Mouse (Mus musculus): ENCODE measurements at regions not wholly inside any gene's neighbourhood (a gene's known extent, or its start where the extent isn't known, plus 50 kb on each side); places are given as distances from the start of the nearest gene placed in this dataset.

DNA sequence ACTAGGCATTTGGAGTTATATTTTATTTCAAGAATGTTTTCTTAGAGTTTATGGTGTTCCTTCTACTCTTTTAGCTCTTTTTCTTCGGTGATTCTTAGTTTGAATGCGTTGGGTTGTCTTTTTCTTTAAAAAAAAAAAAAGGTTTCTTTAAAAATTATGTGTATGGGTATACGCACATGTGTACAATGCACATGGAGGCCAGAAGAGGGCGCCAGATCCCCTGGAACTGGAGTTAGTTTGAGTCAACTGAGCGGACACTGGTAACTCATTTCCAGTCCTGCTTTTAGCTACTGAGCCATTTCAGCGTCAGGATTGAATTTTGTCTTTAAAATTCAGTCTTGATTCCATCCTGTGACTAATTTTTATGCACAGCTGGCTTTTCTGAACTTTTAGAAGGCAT, 124.9 kb upstream of the Cdh5 start:
- DNase-seq: peak in 1 of 2 experiments; percentile 10

DNA sequence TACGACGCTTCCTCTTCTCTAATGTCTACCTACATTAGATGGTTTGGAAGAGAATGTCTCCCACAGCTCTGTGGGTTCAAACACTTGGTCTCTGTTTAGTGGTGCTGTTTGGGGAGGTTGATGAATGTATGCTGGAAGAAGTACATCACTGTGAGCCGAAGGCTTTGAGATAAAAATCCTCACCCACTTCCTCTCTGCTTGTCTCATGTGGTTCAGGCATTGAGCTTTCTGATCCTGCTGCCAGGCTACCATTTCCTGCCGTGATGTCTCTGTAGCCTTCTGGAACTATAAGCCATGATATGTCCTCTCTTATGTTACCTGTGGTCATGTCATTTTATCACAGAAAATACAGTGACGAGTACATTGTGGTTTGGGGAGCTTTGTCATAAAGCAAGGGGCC, 122.5 kb upstream of the Cdh5 start:
- DNase-seq: no peak

GRCm38 (mm10) chr8:103983860-103984594, 117.4 kb upstream of the Cdh5 start:
- DNase-seq: no peak

- DNase-seq: no peak
Observed at GRCm38 (mm10) chr8:103985640-103986039, 115.8 kb upstream of the Cdh5 start.

DNA sequence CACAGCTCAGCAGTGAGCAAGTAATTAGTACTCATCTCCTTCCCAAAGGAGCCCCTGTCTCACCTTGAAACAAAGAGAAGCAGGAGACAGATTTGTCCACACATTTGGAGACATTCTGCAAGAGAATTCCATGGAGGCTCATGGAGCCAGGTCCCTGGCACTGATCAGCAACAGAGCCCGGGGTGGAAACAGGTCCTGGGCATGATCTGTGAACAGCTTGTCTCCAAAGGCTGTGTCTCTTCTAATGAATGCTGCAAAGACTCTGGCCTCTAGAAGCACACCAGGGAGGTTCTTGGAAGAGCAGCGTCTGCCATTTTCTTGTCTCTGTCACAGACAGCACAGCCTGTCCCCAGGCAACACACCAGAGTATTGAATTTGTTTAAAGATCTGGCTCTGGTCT, 107.5 kb upstream of the Cdh5 start:
- DNase-seq: no peak

DNA sequence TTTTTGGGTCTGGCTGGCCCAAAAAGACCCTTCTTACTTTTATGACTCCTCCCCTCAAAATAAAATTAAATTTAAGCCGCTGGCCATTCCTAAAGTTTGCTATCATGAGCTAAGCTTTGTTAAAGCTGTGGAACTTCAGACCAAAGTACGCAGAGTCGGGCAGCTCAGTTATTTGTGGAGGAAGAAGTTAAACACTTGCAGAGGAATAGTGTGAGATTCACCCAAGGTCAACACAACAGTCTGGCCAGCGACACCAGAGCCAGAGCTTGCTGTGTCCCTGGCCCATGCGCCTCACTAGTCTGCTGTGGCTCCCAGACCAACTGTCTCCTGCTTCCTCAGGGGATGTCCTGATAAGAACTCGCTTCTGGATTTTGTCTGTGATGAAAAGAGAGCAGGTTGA, 103.3 kb upstream of the Cdh5 start:
- no peak for DNase-seq

DNA sequence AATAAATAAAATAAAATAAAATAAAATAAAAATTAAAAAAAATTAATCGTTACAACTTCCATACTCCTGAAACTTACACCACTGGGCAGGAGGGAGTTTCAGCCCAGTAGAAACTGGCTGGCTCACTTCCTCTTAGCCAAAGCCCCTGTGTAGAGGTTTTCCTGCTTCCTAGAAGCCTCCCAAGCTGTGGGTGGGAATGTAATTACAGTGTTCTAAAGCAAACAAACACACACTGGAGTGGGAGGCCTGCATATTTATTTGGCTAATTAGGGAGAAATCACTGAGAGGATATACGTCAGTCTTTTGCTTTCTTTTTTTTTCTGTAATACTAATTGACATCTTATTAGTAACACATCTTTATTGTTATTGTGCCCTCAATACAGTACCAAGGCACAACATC, 94.2 kb upstream of the Cdh5 start:
- no peak for DNase-seq

GRCm38 (mm10) chr8:104008756-104009155, 92.7 kb upstream of the Cdh5 start:
- DNase-seq: no peak

DNA sequence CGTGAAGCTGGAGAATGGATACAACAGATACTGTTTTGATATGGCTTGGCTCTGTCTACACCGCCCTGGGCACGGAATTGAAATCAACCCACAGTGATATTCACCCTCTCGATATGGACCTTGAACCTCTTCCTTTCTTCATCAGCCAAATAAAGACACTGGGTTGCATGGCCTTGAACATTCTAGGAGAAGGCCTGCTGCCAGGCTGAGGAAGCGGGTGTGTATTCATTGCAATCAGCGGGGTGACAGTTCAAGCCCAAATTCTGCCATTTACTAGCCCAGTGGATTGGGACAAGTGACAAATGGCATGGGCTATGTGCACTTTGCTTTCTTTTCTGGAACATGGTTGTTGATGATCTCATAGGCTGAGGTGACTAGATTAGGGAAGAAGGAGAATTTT, 92.1 kb upstream of the Cdh5 start:
- DNase-seq: no peak

GRCm38 (mm10) chr8:104022231-104022630, 79.2 kb upstream of the Cdh5 start:
- no peak for DNase-seq

GRCm38 (mm10) chr8:104022691-104023509, 78.5 kb upstream of the Cdh5 start:
- DNase-seq: peak in 1 of 2 experiments; percentile 38

DNA sequence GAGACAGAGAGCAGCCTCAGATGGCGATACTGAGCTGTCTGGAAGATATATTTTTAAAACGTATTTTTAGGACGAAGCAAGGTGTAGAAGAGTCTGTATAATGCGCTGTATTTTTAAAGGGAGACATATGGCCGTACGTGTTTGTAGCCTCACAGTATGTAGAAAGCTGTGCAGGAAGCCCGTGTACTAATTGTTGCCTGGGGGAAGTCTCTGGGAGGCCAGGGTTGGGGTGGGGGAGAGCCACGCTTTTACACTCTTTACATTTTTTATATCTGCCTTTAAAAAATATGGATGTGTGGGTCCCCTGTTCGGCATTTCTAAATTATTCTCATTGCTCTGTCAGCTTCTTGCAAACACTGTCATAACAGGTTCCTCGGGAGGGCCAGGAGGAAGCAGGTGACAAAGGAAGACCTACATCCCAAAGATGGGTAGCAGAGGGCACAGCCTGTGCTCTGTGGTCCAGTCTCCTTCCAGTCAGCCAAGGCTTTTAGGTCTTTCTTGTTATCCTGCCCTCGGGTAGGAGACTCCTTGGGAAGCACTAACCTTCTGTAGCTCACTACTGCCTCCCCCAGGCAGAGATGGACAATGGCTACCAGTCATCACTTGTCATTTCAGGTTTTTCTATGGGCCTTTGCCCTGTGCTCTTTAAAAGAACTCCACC, 74.1 kb upstream of the Cdh5 start:
- peak; percentile 61 to 67 for DNase-seq

DNA sequence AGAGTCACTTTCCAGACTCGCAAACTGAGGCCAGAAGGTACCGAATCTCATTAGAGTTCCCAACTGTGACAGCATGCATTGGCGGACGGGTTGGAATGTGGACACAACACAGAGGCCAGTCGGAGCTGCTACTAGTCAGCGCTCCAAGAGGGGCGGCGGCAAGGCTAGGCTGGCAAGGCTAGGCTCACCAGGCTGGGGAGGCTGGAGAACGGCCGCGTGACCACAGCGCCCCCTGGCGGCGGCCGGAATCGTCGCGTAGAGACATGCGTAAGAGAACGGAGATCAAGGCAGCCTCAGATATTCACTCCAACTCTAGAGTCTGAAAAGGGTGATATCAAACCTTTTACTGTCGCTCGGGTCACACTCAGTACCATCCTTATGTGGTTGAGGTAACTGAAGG, 72.8 kb upstream of the Cdh5 start:
- peak; percentile 90 to 92 for DNase-seq

DNA sequence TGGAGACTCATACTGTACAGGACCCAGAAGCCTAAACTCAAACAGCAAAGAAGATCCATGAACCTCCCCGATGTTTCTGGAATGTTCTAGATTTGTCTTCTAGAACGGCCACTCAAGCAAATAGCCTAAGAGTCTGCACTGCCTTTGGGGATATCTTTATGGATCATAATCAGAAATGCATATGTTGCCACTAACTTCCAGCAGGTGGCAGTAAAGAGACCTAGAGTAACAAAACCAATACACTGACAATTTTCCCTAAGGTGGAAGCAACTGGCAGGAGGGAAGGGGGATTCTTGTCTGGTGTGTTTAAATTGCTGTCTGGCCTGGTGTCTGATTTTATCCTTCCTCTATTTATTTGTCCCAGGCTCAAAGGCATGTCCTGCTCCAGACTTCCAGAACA, 69.2 kb upstream of the Cdh5 start:
- DNase-seq: no peak

DNA sequence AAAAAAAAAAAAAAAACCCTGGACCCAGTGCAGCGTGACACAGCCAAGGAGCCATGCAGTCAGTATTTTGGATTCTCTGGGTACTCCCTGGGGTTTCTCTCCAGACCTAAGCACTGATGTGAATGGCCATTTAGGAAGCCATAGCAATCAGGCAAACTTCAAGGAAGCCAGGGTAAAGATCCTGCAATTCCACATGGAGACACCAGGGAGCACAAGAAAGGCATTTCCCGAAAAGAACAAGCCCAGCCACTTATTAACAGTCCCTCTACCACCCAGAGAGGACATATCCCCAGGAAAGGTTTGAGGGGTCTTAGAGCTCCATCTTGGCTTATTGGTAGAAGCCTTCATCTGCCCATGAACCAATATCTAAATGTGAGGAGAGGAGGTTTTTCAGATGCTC, 68.3 kb upstream of the Cdh5 start:
- DNase-seq: no peak

DNA sequence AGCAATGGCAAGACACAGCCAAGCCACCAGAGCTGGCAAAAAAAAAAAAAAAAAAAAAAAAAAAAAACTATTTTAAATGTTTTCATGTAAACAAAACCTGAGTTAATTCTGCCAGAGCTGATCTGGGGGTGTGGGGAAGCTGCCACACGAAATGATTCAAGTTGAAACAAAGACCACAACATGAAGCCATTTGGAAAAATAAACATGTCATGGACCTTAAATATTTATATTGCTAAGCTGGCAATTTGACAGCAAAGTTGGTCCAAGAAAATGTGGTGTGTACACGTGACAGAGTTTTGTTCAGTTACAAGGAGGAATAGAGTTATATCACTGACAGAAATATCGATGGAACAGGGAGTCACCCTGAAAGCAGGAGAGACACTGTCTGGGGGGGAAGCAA, 67.1 kb upstream of the Cdh5 start:
- no peak for DNase-seq

DNA sequence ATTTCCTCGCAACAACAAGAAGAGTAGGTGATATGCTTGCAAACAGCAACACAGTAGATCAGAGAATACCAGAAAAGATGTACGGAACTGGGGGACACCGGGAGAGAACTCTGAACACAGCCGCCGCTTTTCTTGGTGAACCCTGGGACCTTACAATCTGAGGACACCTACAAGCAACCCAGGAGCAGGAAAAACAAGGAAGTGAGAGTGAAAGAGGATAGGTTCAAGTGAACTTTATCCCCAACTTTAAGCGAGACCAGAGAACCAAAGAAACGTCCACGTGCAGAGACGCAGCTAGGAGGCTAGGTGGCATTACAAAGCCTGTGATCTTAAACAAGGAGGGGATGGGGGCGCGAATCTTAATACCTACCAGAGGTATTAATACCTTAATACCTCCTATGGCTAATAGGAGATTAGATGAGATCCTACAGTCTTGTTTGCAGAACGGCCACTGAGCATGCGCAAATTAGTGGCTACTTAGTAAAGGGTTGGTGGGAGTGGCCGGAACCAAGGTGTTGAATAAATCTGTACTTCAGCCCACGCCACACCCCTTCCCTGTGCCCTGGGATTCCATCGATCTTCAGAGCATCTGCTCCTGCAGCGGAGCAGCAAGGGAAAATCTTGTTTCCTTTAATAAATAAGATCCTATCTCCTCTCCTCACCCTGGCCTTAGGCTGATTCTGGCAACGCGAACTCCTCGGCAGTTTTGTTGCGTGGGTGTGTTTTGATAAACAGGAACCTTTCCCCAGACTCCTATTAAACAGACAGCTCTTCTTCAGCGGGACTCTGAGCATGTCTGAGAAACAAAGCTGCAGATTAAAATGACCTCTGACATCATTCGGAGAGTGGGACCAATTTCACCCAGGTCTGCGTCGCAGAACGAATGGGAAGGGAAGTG, 64.6 kb upstream of the Cdh5 start:
- no peak for DNase-seq

- DNase-seq: no peak
Observed at GRCm38 (mm10) chr8:104037611-104038010, 63.8 kb upstream of the Cdh5 start.

DNA sequence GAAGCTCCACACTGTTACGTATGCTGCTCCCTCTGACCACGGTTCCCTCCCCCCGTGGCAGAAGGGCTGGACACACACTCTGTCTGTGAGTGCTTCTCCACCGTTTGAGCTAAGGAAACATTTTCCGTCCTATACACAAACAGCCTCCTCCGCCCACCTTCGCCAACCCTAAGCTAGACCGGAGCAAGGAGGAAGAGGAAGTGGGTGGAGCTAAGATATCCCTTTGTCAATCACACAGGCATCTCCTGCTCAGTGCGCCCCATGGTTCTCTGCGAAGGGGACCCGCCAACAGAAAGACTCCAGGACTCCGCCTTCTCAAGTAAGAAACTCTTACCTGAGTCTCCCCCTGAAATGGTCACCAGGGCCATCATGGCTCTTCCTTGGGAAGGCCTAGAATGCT, 61.9 kb upstream of the Cdh5 start:
- DNase-seq: no peak

- no peak for DNase-seq
Observed at GRCm38 (mm10) chr8:104041522-104041921, 59.9 kb upstream of the Cdh5 start.

- DNase-seq: peak; percentile 42 to 52
Observed at GRCm38 (mm10) chr8:104042434-104042833, 59.0 kb upstream of the Cdh5 start.

GRCm38 (mm10) chr8:104048037-104048436, 53.4 kb upstream of the Cdh5 start:
- no peak for DNase-seq

GRCm38 (mm10) chr8:104049181-104049580, 52.2 kb upstream of the Cdh5 start:
- DNase-seq: no peak
